Mouse (Mus musculus): ENCODE results near the gene Tlcd1.

Gene Tlcd1

GRCm38 (mm10) chr11:78205361-78206206 is 29.1 kb downstream of the Tlcd1 start:
- no peak for DNase-seq

- no peak for DNase-seq
Measured at GRCm38 (mm10) chr11:78207190-78207589, 30.7 kb downstream of the Tlcd1 start.

- DNase-seq = no peak
Measured at GRCm38 (mm10) chr11:78209886-78210285, 33.4 kb downstream of the Tlcd1 start.

GRCm38 (mm10) chr11:78210615-78211014 is 34.1 kb downstream of the Tlcd1 start:
- no peak for DNase-seq

- peak; percentile 22 to 47 for DNase-seq
Measured at GRCm38 (mm10) chr11:78211513-78211912, 35.0 kb downstream of the Tlcd1 start.

- peak in 1 of 2 experiments; percentile 34 for DNase-seq
Measured at GRCm38 (mm10) chr11:78213086-78213817, 36.7 kb downstream of the Tlcd1 start.

GRCm38 (mm10) chr11:78215709-78216317 is 39.3 kb downstream of the Tlcd1 start:
- DNase-seq = no peak

GRCm38 (mm10) chr11:78223586-78223985 is 47.1 kb downstream of the Tlcd1 start:
- DNase-seq = no peak
